Mouse (Mus musculus) CD4-positive naive resting alpha-beta T cell, adult 57 days (primary cell): ENCODE measurements around the gene Lmbrd2. TPM values are rescaled to one million over a fixed set of nuclear protein-coding genes. Genes with fewer than 3 reads are reported as not detected.

ENCODE experiments used
- total RNA-seq: library from RNA; stranded (reverse); gene quantifications from one replicate; pipeline ENCODE4 v1.2.4, GENCODE M21; 2023

Lmbrd2 gene
- 10.1 TPM for total RNA-seq

GRCm38 (mm10) chr15:9140252-9140680, at the start of gene Lmbrd2:
Lmbrd2 (plus strand) TSS chr15:9140550.

GRCm38 (mm10) chr15:9155325-9155724, 15.0 kb downstream of the Lmbrd2 start, which contains the start of gene Skp2:
Skp2 (minus strand) TSS chr15:9155425.

Other genes with a start within 250 kb of the Lmbrd2 start
- not detected for gene Ranbp3l, start 172.6 kb upstream of the Lmbrd2 start, total RNA-seq
- 13.2 TPM for gene Nadk2, start 69.3 kb upstream of the Lmbrd2 start, total RNA-seq
- 3.4 TPM for gene Skp2, start 14.9 kb downstream of the Lmbrd2 start, total RNA-seq
- not detected for gene Ugt3a1, start 136.3 kb downstream of the Lmbrd2 start, total RNA-seq
- not detected for gene Ugt3a2, start 195.0 kb downstream of the Lmbrd2 start, total RNA-seq